Mouse (Mus musculus) layer of hippocampus, postnatal 36 days (tissue): ENCODE data around the gene Vmn1r29. TPM values are rescaled to one million over a fixed set of nuclear protein-coding genes. Genes with fewer than 3 reads are reported as not detected.
"Not testable (repeated sequence)": the region's sequence is repeated elsewhere in the genome, so short reads cannot be mapped to it uniquely, and the experiment has no call there.

Experiments used
- DNase-seq, 2 experiments: peaks; one replicate each; pipeline ENCODE4 v3.0.0; 2022
- total RNA-seq, 2 experiments: library from RNA; stranded (reverse); gene quantifications; 2 replicates each; pipeline ENCODE4 v1.2.3; 2021

Gene Vmn1r29
- total RNA-seq: not detected

- no peak for DNase-seq
Observed at GRCm38 (mm10) chr6:58301249-58301648, at the start of gene Vmn1r29. Vmn1r29 (plus strand) TSS chr6:58301549.

GRCm38 (mm10) chr6:58261737-58262136 is 39.6 kb upstream of the Vmn1r29 start, which contains the start of gene Vmn1r28:
Vmn1r28 (plus strand) TSS chr6:58262037.
- DNase-seq: no peak

- DNase-seq: not testable (repeated sequence)
Observed at GRCm38 (mm10) chr6:58279661-58280060, 21.7 kb upstream of the Vmn1r29 start.

- no peak for DNase-seq
Observed at GRCm38 (mm10) chr6:58292201-58292600, 9.1 kb upstream of the Vmn1r29 start.

GRCm38 (mm10) chr6:58298511-58298910 is 2.8 kb upstream of the Vmn1r29 start:
- not testable (repeated sequence) for DNase-seq

GRCm38 (mm10) chr6:58330686-58331085 is 29.3 kb downstream of the Vmn1r29 start:
- not testable (repeated sequence) for DNase-seq

Other genes starting within 250 kb of the Vmn1r29 start
- gene Vmn1r27, start 82.7 kb upstream of the Vmn1r29 start, total RNA-seq: not detected
- not detected for gene Vmn1r28, start 39.5 kb upstream of the Vmn1r29 start, total RNA-seq
- gene Vmn1r30, start 141.8 kb downstream of the Vmn1r29 start, total RNA-seq: not detected
- gene Vmn1r31, start 173.8 kb downstream of the Vmn1r29 start, total RNA-seq: not detected